Mouse (Mus musculus) small intestine, adult 2 months (tissue): ENCODE data around the gene Higd1b. TPM values are rescaled to one million over a fixed set of nuclear protein-coding genes. Genes with fewer than 3 reads are reported as not detected.

Source experiments
- H3K27ac ChIP-seq: fragments of 200-500 bp; 2 replicates; pipeline ENCODE4 v1.5.1; 2012; ENCODE audit warnings: low read depth, low read length, control low read depth, inconsistent platforms; ENCODE audit not compliant: insufficient read depth
- H3K27me3 ChIP-seq: fragments of 200-500 bp; 2 replicates; pipeline ENCODE4 v1.6.1; 2012; ENCODE audit warnings: mild to moderate bottlenecking, moderate library complexity, low read length, inconsistent platforms; ENCODE audit not compliant: control insufficient read depth, insufficient read depth
- H3K36me3 ChIP-seq: fragments of 200-500 bp; 2 replicates; pipeline ENCODE4 v1.6.1; 2012; ENCODE audit warnings: mild to moderate bottlenecking, low read length, control low read depth, inconsistent platforms; ENCODE audit not compliant: control insufficient read depth, insufficient read depth
- H3K4me1 ChIP-seq: fragments of 200-500 bp; 2 replicates; pipeline ENCODE4 v1.6.1; 2012; ENCODE audit warnings: low read length, inconsistent platforms, mixed read lengths; ENCODE audit not compliant: control insufficient read depth, insufficient read depth, insufficient read length
- H3K4me3 ChIP-seq: fragments of 200-500 bp; 2 replicates; pipeline ENCODE4 v1.5.1; 2012; ENCODE audit warnings: low read depth, mild to moderate bottlenecking, control low read depth, inconsistent platforms, low read length, moderate library complexity
- CTCF ChIP-seq: fragments of 200-500 bp; IDR thresholded peaks from 2 replicates; pipeline ENCODE4 v1.5.1; 2012; ENCODE audit warnings: low read depth, mild to moderate bottlenecking, control low read depth, inconsistent platforms, low read length, moderate library complexity, mixed read lengths; ENCODE audit not compliant: insufficient replicate concordance, insufficient read length; ENCODE audit errors: extremely low read depth
- POLR2A ChIP-seq: fragments of 200-500 bp; IDR thresholded peaks from 2 replicates; pipeline ENCODE4 v1.6.1; 2012; ENCODE audit warnings: low read depth, mild to moderate bottlenecking, control low read depth, inconsistent platforms, low read length, moderate library complexity
- WGBS: fragments of 180-500 bp; shearing (Covaris S2); methylation state at CpG from one replicate; pipeline ENCODE4 v1.1.7; 2018; 5-methylcytosine and 5-hydroxymethylcytosine counted together
- polyA plus RNA-seq: library from polyadenylated mRNA; depleted of rRNA; stranded (reverse); fragments of >200 nt; gene quantifications from 2 replicates; pipeline ENCODE4 v1.2.3, GENCODE M21; 2012; rRNA removed

Gene Higd1b
- polyA plus RNA-seq, 1 experiment, result not detected

DNA sequence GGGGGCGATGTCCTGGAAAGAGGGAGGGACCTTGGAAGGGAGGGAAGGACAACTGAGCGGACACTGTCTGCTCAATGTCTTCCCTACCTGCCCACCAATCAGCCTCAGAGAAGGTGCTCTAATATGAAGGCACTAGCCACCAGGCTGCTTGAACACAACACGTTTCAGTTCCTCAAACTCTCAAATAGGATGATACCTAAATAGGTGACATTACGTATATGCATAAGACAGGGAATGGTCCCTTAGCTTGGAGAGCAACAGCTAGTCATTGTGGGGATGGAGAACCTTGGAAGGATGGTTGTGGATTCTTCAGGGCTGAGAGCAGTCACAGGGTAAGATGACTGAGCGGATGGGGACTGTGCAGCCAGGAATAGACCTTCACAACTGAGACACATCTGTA, 51.8 kb downstream of the Higd1b start:
- H3K4me1 ChIP-seq, result peaks cover 4% of the 10 kb centered on the region; the same call in 1 of the 2 replicates
- H3K36me3 ChIP-seq, result no peaks in the 10 kb centered on the region
- WGBS, result 75% methylated on average over 5 of the region's 5 CpGs
- TF ChIP-seq CTCF, result no peak
- TF ChIP-seq POLR2A, result no peak
- H3K4me3 ChIP-seq, result no peak overlapping the region
- H3K27me3 ChIP-seq, result no peaks in the 10 kb centered on the region
- no peak overlapping the region for H3K27ac ChIP-seq

Other genes with a start within 250 kb of the Higd1b start
- 9.0 and 12.4 TPM in 2 replicates for gene Fzd2, start 231.5 kb upstream of the Higd1b start, polyA plus RNA-seq
- gene Meioc, start 172.1 kb upstream of the Higd1b start, polyA plus RNA-seq, result not detected in 2 replicates
- gene Ccdc43, start 138.1 kb upstream of the Higd1b start, polyA plus RNA-seq, result 1.4 and 2.5 TPM in 2 replicates
- 3.1 TPM in 2 replicates for gene Adam11, start 74.4 kb upstream of the Higd1b start, polyA plus RNA-seq
- gene Gjc1, start 16.1 kb upstream of the Higd1b start, polyA plus RNA-seq, result 0.70 and 1.4 TPM in 2 replicates
- 30.7 and 57.1 TPM in 2 replicates for gene Eftud2, start 45.1 kb downstream of the Higd1b start, polyA plus RNA-seq
- gene Ccdc103, start 45.4 kb downstream of the Higd1b start, polyA plus RNA-seq, result not detected in 2 replicates
- gene Fam187a, start 49.3 kb downstream of the Higd1b start, polyA plus RNA-seq, result not detected in 2 replicates
- 0.30 and 0.65 TPM in 2 replicates for gene Gfap, start 65.1 kb downstream of the Higd1b start, polyA plus RNA-seq
- 2.2 and 5.0 TPM in 2 replicates for gene Kif18b, start 89.3 kb downstream of the Higd1b start, polyA plus RNA-seq
- 0.29 and 0.70 TPM in 2 replicates for gene C1ql1, start 110.8 kb downstream of the Higd1b start, polyA plus RNA-seq
- gene Nmt1, start 192.3 kb downstream of the Higd1b start, polyA plus RNA-seq, result 16.8 and 34.1 TPM in 2 replicates
- gene Dcakd, start 192.5 kb downstream of the Higd1b start, polyA plus RNA-seq, result 29.3 and 57.7 TPM in 2 replicates